9 mouse cellular contexts compared by ENCODE assay signal in genomic region chr14:33913727-33914126, GRCm38 (mm10). TPM values are rescaled to one million over a fixed set of nuclear protein-coding genes. Genes with fewer than 3 reads are reported as not detected.
A peak's percentile ranks its signal among the peaks of the same experiment; 100 is the strongest.
DNase-seq lines count a peak whose midpoint lies in the region; ATAC-seq and TF ChIP-seq lines count a peak whose summit lies in the region.
"Had no signal": no experiment of that assay in that cellular context is flagged by ENCODE, and none has a peak within 500 bp of the region (broad histone marks: within the 10 kb centered on the region; RNA-seq: fewer than 3 reads in every experiment).

No protein-coding gene starts in this region.

- H3K9me3 ChIP-seq in liver, embryonic 11.5 days (ENCODE audit: control insufficient read depth, low read length) = no peaks in the 10 kb centered on the region
- H3K9me3 ChIP-seq in embryonic facial prominence, embryonic 14.5 days (ENCODE audit: control insufficient read depth, low read length) = no peaks in the 10 kb centered on the region
- H3K9me3 ChIP-seq in kidney, embryonic 14.5 days (ENCODE audit: control insufficient read depth, low read length) = no peaks in the 10 kb centered on the region

- H3K36me3 ChIP-seq in liver, adult 2 months (ENCODE audit: control insufficient read depth, insufficient read depth, low read length) = no peaks in the 10 kb centered on the region
- H3K36me3 ChIP-seq in liver, embryonic 11.5 days (ENCODE audit: control insufficient read depth, insufficient read depth, low read length) = no peaks in the 10 kb centered on the region
- no peaks in the 10 kb centered on the region for H3K36me3 ChIP-seq in embryonic facial prominence, embryonic 14.5 days (ENCODE audit: control insufficient read depth, insufficient read depth, low read length)
- H3K36me3 ChIP-seq in kidney, embryonic 14.5 days (ENCODE audit: control insufficient read depth, insufficient read depth, low read length) = no peaks in the 10 kb centered on the region

- ATAC-seq in liver, embryonic 11.5 days (replicated peaks; ENCODE audit: low FRiP score) = no peak
- ATAC-seq in embryonic facial prominence, embryonic 14.5 days (ENCODE audit: low read depth) = no peak
- ATAC-seq in kidney, embryonic 14.5 days (ENCODE audit: low FRiP score, low TSS enrichment) = peak; percentile 71

- TF ChIP-seq CTCF in liver, adult 2 months (IDR thresholded peaks at IDR 0.05; ENCODE audit: low read depth, low read length) = peak; percentile 56

- no peak overlapping the region for H3K4me2 ChIP-seq in liver, embryonic 11.5 days
- no peak overlapping the region for H3K4me2 ChIP-seq in embryonic facial prominence, embryonic 14.5 days (ENCODE audit: low read depth, low read length)
- no peak overlapping the region for H3K4me2 ChIP-seq in kidney, embryonic 14.5 days (replicated peaks; ENCODE audit: low read depth, low read length)

- DNase-seq in liver, adult 2 months (ENCODE audit: extremely low read depth, low read depth, low spot score) = peak; percentile 5
- DNase-seq in liver, embryonic 11.5 days (ENCODE audit: low spot score) = no peak
- DNase-seq in adrenal gland, adult 18-20 months (ENCODE audit: low spot score in 2 of 2) = peak; percentile 58 to 66
- DNase-seq in embryonic facial prominence, embryonic 14.5 days (ENCODE audit: low spot score) = peak; percentile 40
- peak; percentile 58 for DNase-seq in lung, postnatal 25 days (ENCODE audit: low spot score)
- no peak for DNase-seq in Muller cell, postnatal 12 days (ENCODE audit: inconsistent ontology term)

- no peaks in the 10 kb centered on the region for H3K79me2 ChIP-seq in liver, adult 2 months (ENCODE audit: control insufficient read depth, insufficient read depth, low read length)

- H3K27me3 ChIP-seq in liver, adult 2 months (ENCODE audit: control insufficient read depth, insufficient read depth, low read length) = no peaks in the 10 kb centered on the region; the same call in 1 of the 2 replicates
- H3K27me3 ChIP-seq in liver, embryonic 11.5 days (replicated peaks; ENCODE audit: control insufficient read depth, insufficient read depth, low read length) = no peaks in the 10 kb centered on the region
- no peaks in the 10 kb centered on the region; the same call in 1 of the 2 replicates for H3K27me3 ChIP-seq in embryonic facial prominence, embryonic 14.5 days (replicated peaks; ENCODE audit: control insufficient read depth, insufficient read depth, low read length)
- no peaks in the 10 kb centered on the region; the same call in 1 of the 2 replicates for H3K27me3 ChIP-seq in kidney, embryonic 14.5 days (ENCODE audit: control insufficient read depth, insufficient read depth, low read length)

- H3K27ac ChIP-seq in liver, adult 2 months (replicated peaks; ENCODE audit: insufficient read depth, low read depth, low read length) = no peak overlapping the region
- H3K27ac ChIP-seq in liver, embryonic 11.5 days (ENCODE audit: low read depth, low read length) = no peak overlapping the region
- H3K27ac ChIP-seq in embryonic facial prominence, embryonic 14.5 days (replicated peaks; ENCODE audit: low read depth, low read length) = no peak overlapping the region
- H3K27ac ChIP-seq in kidney, embryonic 14.5 days (ENCODE audit: low read depth, low read length) = no peak overlapping the region

- H3K4me1 ChIP-seq in liver, adult 2 months (ENCODE audit: control insufficient read depth, insufficient read depth, low read length) = no peaks in the 10 kb centered on the region
- H3K4me1 ChIP-seq in liver, embryonic 11.5 days (replicated peaks; ENCODE audit: control insufficient read depth, insufficient read depth, low read length) = no peaks in the 10 kb centered on the region
- peaks cover 6% of the 10 kb centered on the region for H3K4me1 ChIP-seq in embryonic facial prominence, embryonic 14.5 days (ENCODE audit: control insufficient read depth, insufficient read depth, low read length)
- no peaks in the 10 kb centered on the region for H3K4me1 ChIP-seq in kidney, embryonic 14.5 days (ENCODE audit: control insufficient read depth, insufficient read depth, low read length)

- 32% methylated on average over 3 of the region's 3 CpGs for WGBS in liver, adult 2 months
- WGBS in liver, embryonic 11.5 days = 38% methylated on average over 3 of the region's 3 CpGs
- WGBS in embryonic facial prominence, embryonic 14.5 days = 29% methylated on average over 3 of the region's 3 CpGs
- 15% methylated on average over 3 of the region's 3 CpGs for WGBS in kidney, embryonic 14.5 days

- H3K9ac ChIP-seq in liver, adult 2 months (ENCODE audit: low read depth, low read length) = no peak overlapping the region
- no peak overlapping the region for H3K9ac ChIP-seq in liver, embryonic 11.5 days (ENCODE audit: low read depth, low read length)
- H3K9ac ChIP-seq in embryonic facial prominence, embryonic 14.5 days (ENCODE audit: low read depth, low read length) = no peak overlapping the region
- H3K9ac ChIP-seq in kidney, embryonic 14.5 days (ENCODE audit: low read depth, low read length) = no peak overlapping the region

- TF ChIP-seq POLR2A in liver, adult 2 months (IDR thresholded peaks at IDR 0.05; ENCODE audit: extremely low read depth, insufficient read depth, low read length) = no peak

- no peak overlapping the region for H3K4me3 ChIP-seq in liver, adult 2 months (ENCODE audit: insufficient read depth, low read depth, low read length)
- H3K4me3 ChIP-seq in liver, embryonic 11.5 days (ENCODE audit: low read depth, low read length) = no peak overlapping the region
- H3K4me3 ChIP-seq in embryonic facial prominence, embryonic 14.5 days (ENCODE audit: low read depth, low read length) = no peak overlapping the region
- no peak overlapping the region for H3K4me3 ChIP-seq in kidney, embryonic 14.5 days (ENCODE audit: low read length)

RNA-seq across cellular contexts. Expression of gene Gdf10, which starts 9.7 kb away (rescaled TPM):
- 0.92 and 1.3 TPM in 2 replicates for total RNA-seq in liver, adult 2 months (2014; rRNA removed)
- 3.1 and 3.6 TPM in 2 replicates for polyA plus RNA-seq in liver, adult 2 months (2012; rRNA removed)
- 23.9 and 25.9 TPM in 2 replicates for polyA plus RNA-seq in liver, embryonic 11.5 days (2014; fragmentation: Nextera tagmentation; extraction: Ambion mirVana)
- total RNA-seq in adrenal gland, adult 18-20 months (2021) = 10 to 100 TPM in 1 of 2 experiments, 1 to 10 TPM in 1; 7.2 to 10.6 TPM
- 34.2 and 35.8 TPM in 2 replicates for polyA plus RNA-seq in embryonic facial prominence, embryonic 14.5 days (2014; fragmentation: Nextera tagmentation; extraction: Ambion mirVana)
- polyA plus RNA-seq in kidney, embryonic 14.5 days (2014; fragmentation: Nextera tagmentation; extraction: Ambion mirVana) = 0.79 and 0.88 TPM in 2 replicates
- total RNA-seq: neutrophil, adult 5-6 weeks had no signal

RNA-seq across cellular contexts. Expression of gene Gdf2, which starts 27.1 kb away (rescaled TPM):
- total RNA-seq in liver, adult 2 months (2014; rRNA removed) = 12.3 and 13.1 TPM in 2 replicates
- 4.9 and 5.4 TPM in 2 replicates for polyA plus RNA-seq in liver, adult 2 months (2012; rRNA removed)
- 17.4 and 18.4 TPM in 2 replicates for polyA plus RNA-seq in liver, embryonic 11.5 days (2014; fragmentation: Nextera tagmentation; extraction: Ambion mirVana)
- under 1 TPM in 1 of 2 experiments, not detected in 1; 0.10 TPM for total RNA-seq in adrenal gland, adult 18-20 months (2021)
- not detected in 2 replicates for polyA plus RNA-seq in embryonic facial prominence, embryonic 14.5 days (2014; fragmentation: Nextera tagmentation; extraction: Ambion mirVana)
- polyA plus RNA-seq in kidney, embryonic 14.5 days (2014; fragmentation: Nextera tagmentation; extraction: Ambion mirVana) = not detected in 2 replicates
- total RNA-seq: neutrophil, adult 5-6 weeks had no signal
- polyA plus RNA-seq: large intestine, adult 2 months had no signal

RNA-seq across cellular contexts. Expression of gene Rbp3, which starts 40.1 kb away (rescaled TPM):
- not detected in 2 replicates for total RNA-seq in liver, adult 2 months (2014; rRNA removed)
- polyA plus RNA-seq in liver, adult 2 months (2012; rRNA removed) = not detected in 2 replicates
- 0.12 TPM in 2 replicates for polyA plus RNA-seq in liver, embryonic 11.5 days (2014; fragmentation: Nextera tagmentation; extraction: Ambion mirVana)
- not detected for total RNA-seq in adrenal gland, adult 18-20 months (2021)
- polyA plus RNA-seq in embryonic facial prominence, embryonic 14.5 days (2014; fragmentation: Nextera tagmentation; extraction: Ambion mirVana) = not detected in 2 replicates
- not detected in 2 replicates for polyA plus RNA-seq in kidney, embryonic 14.5 days (2014; fragmentation: Nextera tagmentation; extraction: Ambion mirVana)
- total RNA-seq: neutrophil, adult 5-6 weeks had no signal
- polyA plus RNA-seq: large intestine, adult 2 months had no signal

Comparison
In these comparisons a context has a peak if more than half of its experiments do, and no peak if none do; other contexts are left out.
1. DNase-seq: peak in liver, adult 2 months (single experiment), adrenal gland, adult 18-20 months (2 of 2), embryonic facial prominence, embryonic 14.5 days (single experiment) and lung, postnatal 25 days (single experiment); none in liver, embryonic 11.5 days (single experiment) and Muller cell, postnatal 12 days (single experiment).